Mouse (Mus musculus) lung, postnatal 0 days (tissue): ENCODE measurements around the gene Nthl1. TPM values are rescaled to one million over a fixed set of nuclear protein-coding genes. Genes with fewer than 3 reads are reported as not detected.

Source experiments
- ATAC-seq: fragments of 200-750 bp; cut with Nextera tagmentation; 2 replicates; pipeline ENCODE4 v1.8.0; 2017; ENCODE audit warnings: moderate library complexity
- DNase-seq: peaks from one replicate; pipeline ENCODE4 v3.0.0-alpha.2; 2016; ENCODE audit warnings: low spot score
- H3K27ac ChIP-seq: fragments of 300-500 bp; sonication (generic); 2 replicates; pipeline ENCODE4 v1.5.1; 2014; ENCODE audit warnings: antibody characterized with exemption, mild to moderate bottlenecking, low read length, mixed read lengths
- H3K27me3 ChIP-seq: fragments of 300-500 bp; sonication (generic); replicated peaks from 2 replicates; pipeline ENCODE4 v1.6.1; 2014; ENCODE audit warnings: low read length, mixed read lengths; ENCODE audit not compliant: insufficient read depth
- H3K36me3 ChIP-seq: fragments of 300-500 bp; sonication (generic); 2 replicates; pipeline ENCODE4 v1.6.1; 2014; ENCODE audit warnings: low read length, mixed read lengths; ENCODE audit not compliant: insufficient read depth
- H3K4me1 ChIP-seq: fragments of 300-500 bp; sonication (generic); 2 replicates; pipeline ENCODE4 v1.6.1; 2014; ENCODE audit warnings: antibody characterized with exemption, low read depth, low read length, mixed read lengths; ENCODE audit not compliant: insufficient read depth
- H3K4me2 ChIP-seq: fragments of 300-500 bp; sonication (generic); replicated peaks from 2 replicates; pipeline ENCODE4 v1.6.1; 2014; ENCODE audit warnings: low read depth, mild to moderate bottlenecking, low read length, moderate library complexity, mixed read lengths
- H3K4me3 ChIP-seq: fragments of 300-500 bp; sonication (generic); 2 replicates; pipeline ENCODE4 v1.5.1; 2014; ENCODE audit warnings: low read depth, low read length
- H3K9ac ChIP-seq: fragments of 300-500 bp; sonication (generic); replicated peaks from 2 replicates; pipeline ENCODE4 v1.6.1; 2014; ENCODE audit warnings: low read depth, mild to moderate bottlenecking
- H3K9me3 ChIP-seq: fragments of 300-500 bp; sonication (generic); 2 replicates; pipeline ENCODE4 v1.6.1; 2016; ENCODE audit warnings: low read length, mixed read lengths
- CTCF ChIP-seq: IDR thresholded peaks from 2 replicates; pipeline ENCODE4 v1.5.1; 2016; ENCODE audit warnings: antibody characterized with exemption, mild to moderate bottlenecking
- EP300 ChIP-seq: IDR thresholded peaks from 2 replicates; pipeline ENCODE4 v1.6.1; 2016; ENCODE audit warnings: antibody characterized with exemption, mild to moderate bottlenecking, control low read depth
- WGBS: fragments of 180-500 bp; shearing (Covaris S2); extraction: QIAGEN DNeasy Blood & Tissue Kit; methylation state at CpG from one replicate; pipeline ENCODE4 v1.1.7; 2014; 5-methylcytosine and 5-hydroxymethylcytosine counted together
- polyA plus RNA-seq: library from polyadenylated mRNA; unstranded; fragments of >200 nt; fragmentation: Nextera tagmentation; extraction: Ambion mirVana; gene quantifications from 2 replicates; pipeline ENCODE4 v1.2.1, GENCODE M21; 2015

Nthl1 gene
- polyA plus RNA-seq, 1 experiment from 2014 or later: 13.8 TPM

GRCm38 (mm10) chr17:24640119-24640518 is 7.6 kb downstream of the Nthl1 start:
- WGBS: 88% methylated on average over 7 of the region's 7 CpGs
- Histone ChIP-seq H3K4me3 (no peak overlapping the region), H3K4me2 (no peak overlapping the region), H3K9me3 (no peaks in the 10 kb centered on the region), H3K27ac (peak overlapping the region; percentile 85), H3K36me3 (peaks cover 22% of the 10 kb centered on the region), H3K4me1 (peaks cover 39% of the 10 kb centered on the region), H3K9ac (no peak overlapping the region), H3K27me3 (no peaks in the 10 kb centered on the region)
- DNase-seq (no peak), ATAC-seq (no peak)
- no peak for TF ChIP-seq CTCF
- TF ChIP-seq EP300: no peak

- Histone ChIP-seq H3K9ac (no peak overlapping the region), H3K27ac (0 out of 2 replicates have a peak overlapping the region, but pooled peaks have one; percentile 26), H3K36me3 (peaks cover 22% of the 10 kb centered on the region), H3K4me3 (no peak overlapping the region), H3K4me2 (no peak overlapping the region), H3K9me3 (no peaks in the 10 kb centered on the region), H3K27me3 (no peaks in the 10 kb centered on the region), H3K4me1 (peaks cover 34% of the 10 kb centered on the region)
- ATAC-seq (no peak), DNase-seq (no peak)
- WGBS: 97% methylated on average over 15 of the region's 15 CpGs
- TF ChIP-seq EP300: no peak
- TF ChIP-seq CTCF: no peak
Observed at GRCm38 (mm10) chr17:24640581-24640980, 8.1 kb downstream of the Nthl1 start.

- no peak overlapping the region for H3K4me3 ChIP-seq
- H3K9ac ChIP-seq: no peak overlapping the region
- H3K36me3 ChIP-seq: peaks cover 27% of the 10 kb centered on the region
- no peak for TF ChIP-seq EP300
- TF ChIP-seq CTCF: no peak
- no peak for ATAC-seq
- 90% methylated on average over 14 of the region's 14 CpGs for WGBS
- H3K27me3 ChIP-seq: no peaks in the 10 kb centered on the region
- H3K9me3 ChIP-seq: no peaks in the 10 kb centered on the region
- 0 out of 2 replicates have a peak overlapping the region, but pooled peaks have one; percentile 46 for H3K4me2 ChIP-seq
- H3K27ac ChIP-seq: no peak overlapping the region
- DNase-seq: no peak
- H3K4me1 ChIP-seq: peaks cover 25% of the 10 kb centered on the region
Observed at GRCm38 (mm10) chr17:24641944-24642343, 9.5 kb downstream of the Nthl1 start.

GRCm38 (mm10) chr17:24642791-24643343 is 10.4 kb downstream of the Nthl1 start:
- Histone ChIP-seq H3K4me2 (peak overlapping the region; percentile 46), H3K36me3 (peaks cover 30% of the 10 kb centered on the region), H3K27ac (no peak overlapping the region; the same call in 1 of the 2 replicates), H3K9me3 (no peaks in the 10 kb centered on the region), H3K4me1 (peaks cover 20% of the 10 kb centered on the region), H3K27me3 (no peaks in the 10 kb centered on the region), H3K4me3 (peak overlapping the region; percentile 2; the same call in 1 of the 2 replicates), H3K9ac (no peak overlapping the region)
- 69% methylated on average over 6 of the region's 6 CpGs for WGBS
- ATAC-seq (no peak), DNase-seq (no peak)
- TF ChIP-seq CTCF: no peak
- TF ChIP-seq EP300: no peak

GRCm38 (mm10) chr17:24644030-24644715 is 11.7 kb downstream of the Nthl1 start:
- Histone ChIP-seq H3K9me3 (no peaks in the 10 kb centered on the region), H3K4me1 (peaks cover 25% of the 10 kb centered on the region), H3K9ac (peak overlapping the region; percentile 34), H3K27ac (peak overlapping the region; percentile 92), H3K27me3 (no peaks in the 10 kb centered on the region), H3K4me3 (peak overlapping the region; percentile 30), H3K36me3 (peaks cover 28% of the 10 kb centered on the region), H3K4me2 (peak overlapping the region; percentile 46)
- no peak for TF ChIP-seq CTCF
- 0 out of 2 replicates have a peak, but pooled peaks have one; percentile 8 for TF ChIP-seq EP300
- peak; percentile 44 for ATAC-seq
- DNase-seq: peak; percentile 64
- WGBS: 14% methylated on average over 7 of the region's 7 CpGs

- DNase-seq: peak; percentile 70
- peak overlapping the region; percentile 34; the same call in 1 of the 2 replicates for H3K9ac ChIP-seq
Observed at GRCm38 (mm10) chr17:24644875-24645721, 12.6 kb downstream of the Nthl1 start.

More at GRCm38 (mm10) chr17:24644875-24645721, 12.6 kb downstream of the Nthl1 start:
- TF ChIP-seq CTCF (no peak), EP300 (peak; percentile 86)
- peak overlapping the region; percentile 92 for H3K27ac ChIP-seq
- ATAC-seq: peak; percentile 72
- peaks cover 20% of the 10 kb centered on the region for H3K36me3 ChIP-seq
- H3K4me2 ChIP-seq: peak overlapping the region; percentile 46
- H3K4me3 ChIP-seq: peak overlapping the region; percentile 30
- no peaks in the 10 kb centered on the region for H3K9me3 ChIP-seq
- H3K4me1 ChIP-seq: peaks cover 24% of the 10 kb centered on the region
- no peaks in the 10 kb centered on the region for H3K27me3 ChIP-seq
- WGBS: 51% methylated on average over 9 of the region's 9 CpGs
